Mouse (Mus musculus) ovary, postnatal 10 days (tissue): ENCODE results near the gene Zmynd10.
"Not testable (repeated sequence)": the region's sequence is repeated elsewhere in the genome, so short reads cannot be mapped to it uniquely, and the experiment has no call there.

Experiments used
- DNase-seq: peaks from one replicate; pipeline ENCODE4 v3.0.0; 2022; ENCODE audit warnings: low spot score

Zmynd10 gene

GRCm38 (mm10) chr9:107555701-107556100 lies 8.6 kb downstream of the Zmynd10 start:
- no peak for DNase-seq

- no peak for DNase-seq
Observed at GRCm38 (mm10) chr9:107556346-107556745, 9.2 kb downstream of the Zmynd10 start.

GRCm38 (mm10) chr9:107563029-107563581 lies 16.0 kb downstream of the Zmynd10 start, which contains the start of gene Tusc2:
Gene Tusc2, plus strand, starts transcription at chr9:107563255.
- no peak for DNase-seq

- not testable (repeated sequence) for DNase-seq
Observed at GRCm38 (mm10) chr9:107565556-107565955, 18.5 kb downstream of the Zmynd10 start.

GRCm38 (mm10) chr9:107566041-107566709 lies 19.1 kb downstream of the Zmynd10 start:
- DNase-seq: no peak

GRCm38 (mm10) chr9:107566855-107567254 lies 19.8 kb downstream of the Zmynd10 start:
- DNase-seq: no peak

GRCm38 (mm10) chr9:107567702-107568319 lies 20.7 kb downstream of the Zmynd10 start, which contains the start of gene Hyal2:
Gene Hyal2, plus strand, starts transcription at chr9:107567945.
- no peak for DNase-seq

GRCm38 (mm10) chr9:107568331-107569261 lies 21.5 kb downstream of the Zmynd10 start:
- peak; percentile 73 for DNase-seq

GRCm38 (mm10) chr9:107569270-107569669 lies 22.2 kb downstream of the Zmynd10 start:
- no peak for DNase-seq

GRCm38 (mm10) chr9:107570016-107570415 lies 22.9 kb downstream of the Zmynd10 start:
- no peak for DNase-seq

GRCm38 (mm10) chr9:107570845-107571244 lies 23.7 kb downstream of the Zmynd10 start:
- no peak for DNase-seq

- no peak for DNase-seq
Observed at GRCm38 (mm10) chr9:107571534-107572326, 24.6 kb downstream of the Zmynd10 start.

GRCm38 (mm10) chr9:107572327-107572662 lies 25.2 kb downstream of the Zmynd10 start:
- no peak for DNase-seq

GRCm38 (mm10) chr9:107573774-107574173 lies 26.7 kb downstream of the Zmynd10 start:
- DNase-seq: not testable (repeated sequence)

- no peak for DNase-seq
Observed at GRCm38 (mm10) chr9:107575579-107576356, 28.7 kb downstream of the Zmynd10 start.

GRCm38 (mm10) chr9:107576357-107577107 lies 29.4 kb downstream of the Zmynd10 start, which contains the start of gene Hyal1:
Gene Hyal1, plus strand, starts transcription at chr9:107576927.
- no peak for DNase-seq

- DNase-seq: no peak
Observed at GRCm38 (mm10) chr9:107577871-107578270, 30.8 kb downstream of the Zmynd10 start.

- no peak for DNase-seq
Observed at GRCm38 (mm10) chr9:107578587-107578986, 31.5 kb downstream of the Zmynd10 start, which contains the start of gene Naa80. Gene Naa80, plus strand, starts transcription at chr9:107578887.

- no peak for DNase-seq
Observed at GRCm38 (mm10) chr9:107579023-107579900, 32.2 kb downstream of the Zmynd10 start.
